Mouse (Mus musculus): ENCODE results near the gene Fam129b. TPM values are rescaled to one million over a fixed set of nuclear protein-coding genes. Genes with fewer than 3 reads are reported as not detected.

The Fam129b gene
- polyA plus RNA-seq, 1 experiment from 2014 or later = 39.0 TPM

GRCm38 (mm10) chr2:32878396-32878795 is 2.5 kb downstream of the Fam129b start:
- peak overlapping the region; percentile 88 for H3K4me3 ChIP-seq (ENCODE audit: low read depth, low read length)
- peak overlapping the region; percentile 92 for H3K9ac ChIP-seq (ENCODE audit: low read depth, low read length)
- ATAC-seq (ENCODE audit: low read depth) (no peak), DNase-seq (ENCODE audit: low spot score) (no peak)
- H3K27ac ChIP-seq (replicated peaks; ENCODE audit: low read depth, low read length) = no peak overlapping the region
- peak overlapping the region; percentile 91 for H3K4me2 ChIP-seq (ENCODE audit: low read depth, low read length)
- WGBS = 59% methylated on average over 3 of the region's 3 CpGs
- peaks cover 73% of the 10 kb centered on the region for H3K4me1 ChIP-seq (ENCODE audit: control insufficient read depth, insufficient read depth, low read length)
- no peaks in the 10 kb centered on the region for H3K9me3 ChIP-seq (ENCODE audit: control insufficient read depth, low read length)
- no peaks in the 10 kb centered on the region for H3K36me3 ChIP-seq (ENCODE audit: control insufficient read depth, insufficient read depth, low read length)
- H3K27me3 ChIP-seq (replicated peaks; ENCODE audit: control insufficient read depth, insufficient read depth, low read length) = no peaks in the 10 kb centered on the region

GRCm38 (mm10) chr2:32879593-32879992 is 3.7 kb downstream of the Fam129b start:
- ATAC-seq (ENCODE audit: low read depth) = no peak
- H3K36me3 ChIP-seq (ENCODE audit: control insufficient read depth, insufficient read depth, low read length) = no peaks in the 10 kb centered on the region
- H3K4me2 ChIP-seq (ENCODE audit: low read depth, low read length) = peak overlapping the region; percentile 91
- H3K4me1 ChIP-seq (ENCODE audit: control insufficient read depth, insufficient read depth, low read length) = peaks cover 72% of the 10 kb centered on the region
- H3K9ac ChIP-seq (ENCODE audit: low read depth, low read length) = 0 out of 2 replicates have a peak overlapping the region, but pooled peaks have one; percentile 15
- WGBS = 68% methylated on average over 5 of the region's 5 CpGs
- DNase-seq (ENCODE audit: low spot score) = no peak
- no peak overlapping the region; the same call in 1 of the 2 replicates for H3K27ac ChIP-seq (replicated peaks; ENCODE audit: low read depth, low read length)
- H3K4me3 ChIP-seq (ENCODE audit: low read depth, low read length) = no peak overlapping the region
- no peaks in the 10 kb centered on the region for H3K27me3 ChIP-seq (replicated peaks; ENCODE audit: control insufficient read depth, insufficient read depth, low read length)
- H3K9me3 ChIP-seq (ENCODE audit: control insufficient read depth, low read length) = no peaks in the 10 kb centered on the region

- peaks cover 67% of the 10 kb centered on the region for H3K4me1 ChIP-seq (ENCODE audit: control insufficient read depth, insufficient read depth, low read length)
- ATAC-seq (ENCODE audit: low read depth) (no peak), DNase-seq (ENCODE audit: low spot score) (no peak)
- no peaks in the 10 kb centered on the region for H3K9me3 ChIP-seq (ENCODE audit: control insufficient read depth, low read length)
- 40% methylated on average over 6 of the region's 6 CpGs for WGBS
- H3K4me3 ChIP-seq (ENCODE audit: low read depth, low read length) = no peak overlapping the region
- peak overlapping the region; percentile 42; the same call in 1 of the 2 replicates for H3K9ac ChIP-seq (ENCODE audit: low read depth, low read length)
- H3K4me2 ChIP-seq (ENCODE audit: low read depth, low read length) = peak overlapping the region; percentile 24; the same call in 1 of the 2 replicates
- H3K27me3 ChIP-seq (replicated peaks; ENCODE audit: control insufficient read depth, insufficient read depth, low read length) = no peaks in the 10 kb centered on the region
- H3K36me3 ChIP-seq (ENCODE audit: control insufficient read depth, insufficient read depth, low read length) = no peaks in the 10 kb centered on the region
- peak overlapping the region; percentile 75 for H3K27ac ChIP-seq (replicated peaks; ENCODE audit: low read depth, low read length)
These were observed 5.1 kb downstream of the Fam129b start for GRCm38 (mm10) chr2:32881054-32881453.

- H3K4me1 ChIP-seq (ENCODE audit: control insufficient read depth, insufficient read depth, low read length) = peaks cover 71% of the 10 kb centered on the region
- peak overlapping the region; percentile 75 for H3K27ac ChIP-seq (replicated peaks; ENCODE audit: low read depth, low read length)
- H3K4me2 ChIP-seq (ENCODE audit: low read depth, low read length) = peak overlapping the region; percentile 24
- DNase-seq (ENCODE audit: low spot score) (peak; percentile 83), ATAC-seq (ENCODE audit: low read depth) (no peak)
- H3K9ac ChIP-seq (ENCODE audit: low read depth, low read length) = 0 out of 2 replicates have a peak overlapping the region, but pooled peaks have one; percentile 42
- H3K27me3 ChIP-seq (replicated peaks; ENCODE audit: control insufficient read depth, insufficient read depth, low read length) = no peaks in the 10 kb centered on the region
- no peaks in the 10 kb centered on the region for H3K9me3 ChIP-seq (ENCODE audit: control insufficient read depth, low read length)
- no peaks in the 10 kb centered on the region for H3K36me3 ChIP-seq (ENCODE audit: control insufficient read depth, insufficient read depth, low read length)
- H3K4me3 ChIP-seq (ENCODE audit: low read depth, low read length) = no peak overlapping the region
- 30% methylated on average over 3 of the region's 3 CpGs for WGBS
These were observed 5.8 kb downstream of the Fam129b start for GRCm38 (mm10) chr2:32881723-32882122.

- no peaks in the 10 kb centered on the region for H3K36me3 ChIP-seq (ENCODE audit: control insufficient read depth, insufficient read depth, low read length)
- peaks cover 66% of the 10 kb centered on the region for H3K4me1 ChIP-seq (ENCODE audit: control insufficient read depth, insufficient read depth, low read length)
- 45% methylated on average over 12 of the region's 21 CpGs for WGBS
- DNase-seq (ENCODE audit: low spot score) (peak; percentile 80), ATAC-seq (ENCODE audit: low read depth) (peak; percentile 47)
- peak overlapping the region; percentile 75 for H3K27ac ChIP-seq (replicated peaks; ENCODE audit: low read depth, low read length)
- no peaks in the 10 kb centered on the region for H3K27me3 ChIP-seq (replicated peaks; ENCODE audit: control insufficient read depth, insufficient read depth, low read length)
- peak overlapping the region; percentile 33 for H3K4me2 ChIP-seq (ENCODE audit: low read depth, low read length)
- no peaks in the 10 kb centered on the region for H3K9me3 ChIP-seq (ENCODE audit: control insufficient read depth, low read length)
- H3K4me3 ChIP-seq (ENCODE audit: low read depth, low read length) = no peak overlapping the region
- H3K9ac ChIP-seq (ENCODE audit: low read depth, low read length) = peak overlapping the region; percentile 22; the same call in 1 of the 2 replicates
These were observed 6.5 kb downstream of the Fam129b start for GRCm38 (mm10) chr2:32882283-32883043.

- no peak for ATAC-seq (ENCODE audit: low read depth)
- Histone ChIP-seq H3K36me3 (ENCODE audit: control insufficient read depth, insufficient read depth, low read length) (no peaks in the 10 kb centered on the region), H3K27me3 (replicated peaks; ENCODE audit: control insufficient read depth, insufficient read depth, low read length) (no peaks in the 10 kb centered on the region), H3K9ac (ENCODE audit: low read depth, low read length) (no peak overlapping the region), H3K4me1 (ENCODE audit: control insufficient read depth, insufficient read depth, low read length) (peaks cover 58% of the 10 kb centered on the region), H3K4me3 (ENCODE audit: low read depth, low read length) (no peak overlapping the region), H3K9me3 (ENCODE audit: control insufficient read depth, low read length) (no peaks in the 10 kb centered on the region), H3K27ac (replicated peaks; ENCODE audit: low read depth, low read length) (peak overlapping the region; percentile 63), H3K4me2 (ENCODE audit: low read depth, low read length) (no peak overlapping the region; the same call in 1 of the 2 replicates)
- DNase-seq (ENCODE audit: low spot score) = no peak
- 18% methylated on average over 7 of the region's 7 CpGs for WGBS
These were observed 8.8 kb downstream of the Fam129b start for GRCm38 (mm10) chr2:32884745-32885144.

GRCm38 (mm10) chr2:32888029-32888428 is 12.1 kb downstream of the Fam129b start:
- ATAC-seq (ENCODE audit: low read depth) (peak; percentile 60), DNase-seq (ENCODE audit: low spot score) (peak; percentile 55)
- peaks cover 29% of the 10 kb centered on the region for H3K4me1 ChIP-seq (ENCODE audit: control insufficient read depth, insufficient read depth, low read length)
- 0 out of 2 replicates have a peak, but pooled peaks cover 4% of the 10 kb centered on the region for H3K36me3 ChIP-seq (ENCODE audit: control insufficient read depth, insufficient read depth, low read length)
- no peak overlapping the region for H3K4me3 ChIP-seq (ENCODE audit: low read depth, low read length)
- H3K9ac ChIP-seq (ENCODE audit: low read depth, low read length) = peak overlapping the region; percentile 41; the same call in 1 of the 2 replicates
- no peaks in the 10 kb centered on the region for H3K27me3 ChIP-seq (replicated peaks; ENCODE audit: control insufficient read depth, insufficient read depth, low read length)
- 19% methylated on average over 9 of the region's 9 CpGs for WGBS
- H3K27ac ChIP-seq (replicated peaks; ENCODE audit: low read depth, low read length) = peak overlapping the region; percentile 83
- no peaks in the 10 kb centered on the region for H3K9me3 ChIP-seq (ENCODE audit: control insufficient read depth, low read length)
- H3K4me2 ChIP-seq (ENCODE audit: low read depth, low read length) = 0 out of 2 replicates have a peak overlapping the region, but pooled peaks have one; percentile 7

GRCm38 (mm10) chr2:32888551-32888950 is 12.6 kb downstream of the Fam129b start:
- peaks cover 26% of the 10 kb centered on the region for H3K4me1 ChIP-seq (ENCODE audit: control insufficient read depth, insufficient read depth, low read length)
- 10% methylated on average over 3 of the region's 3 CpGs for WGBS
- H3K27ac ChIP-seq (replicated peaks; ENCODE audit: low read depth, low read length) = peak overlapping the region; percentile 83
- no peak for DNase-seq (ENCODE audit: low spot score)
- no peaks in the 10 kb centered on the region for H3K9me3 ChIP-seq (ENCODE audit: control insufficient read depth, low read length)
- H3K36me3 ChIP-seq (ENCODE audit: control insufficient read depth, insufficient read depth, low read length) = 0 out of 2 replicates have a peak, but pooled peaks cover 4% of the 10 kb centered on the region
- peak; percentile 53 for ATAC-seq (ENCODE audit: low read depth)
- H3K9ac ChIP-seq (ENCODE audit: low read depth, low read length) = no peak overlapping the region
- H3K27me3 ChIP-seq (replicated peaks; ENCODE audit: control insufficient read depth, insufficient read depth, low read length) = no peaks in the 10 kb centered on the region
- no peak overlapping the region for H3K4me2 ChIP-seq (ENCODE audit: low read depth, low read length)
- H3K4me3 ChIP-seq (ENCODE audit: low read depth, low read length) = no peak overlapping the region
